Mouse (Mus musculus) fibroblast of lung, adult 2 months (primary cell): Measurements from ENCODE around the gene Stk38.

Experiments used
- DNase-seq: peaks from one replicate; pipeline ENCODE4 v3.0.0-alpha.2; 2011; ENCODE audit warnings: low read depth

The Stk38 gene

DNA sequence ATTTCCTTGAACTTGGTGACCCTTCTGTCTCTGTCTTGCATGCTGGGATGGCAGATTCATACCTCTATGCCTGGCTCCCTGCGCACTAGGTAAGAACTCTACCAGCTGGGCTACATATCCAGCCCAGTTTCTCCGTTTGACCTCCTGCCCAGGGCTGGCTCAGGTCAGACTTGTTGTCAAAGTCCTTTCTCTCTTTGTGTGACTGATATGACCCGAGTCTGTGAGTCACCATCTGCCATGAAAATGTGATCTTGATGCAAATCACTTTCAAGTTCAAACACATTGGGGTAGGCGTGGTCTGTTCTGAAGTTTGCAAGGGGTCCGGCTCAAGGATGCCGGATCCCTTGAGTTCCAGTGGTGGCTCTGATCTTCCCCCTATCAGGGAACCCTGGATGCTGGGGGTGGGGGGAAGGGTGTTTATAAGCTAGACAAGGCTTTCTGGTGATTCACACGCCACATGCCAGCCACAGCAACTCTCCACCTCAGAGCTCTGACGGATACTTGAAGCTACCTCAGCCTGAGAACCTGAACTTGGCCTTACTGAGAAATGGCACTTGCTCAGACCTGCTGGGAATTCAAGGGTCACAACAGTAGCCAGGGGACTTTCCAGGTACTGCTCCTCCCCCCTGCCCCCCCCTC is 82.7 kb downstream of the Stk38 start:
- DNase-seq: no peak

DNA sequence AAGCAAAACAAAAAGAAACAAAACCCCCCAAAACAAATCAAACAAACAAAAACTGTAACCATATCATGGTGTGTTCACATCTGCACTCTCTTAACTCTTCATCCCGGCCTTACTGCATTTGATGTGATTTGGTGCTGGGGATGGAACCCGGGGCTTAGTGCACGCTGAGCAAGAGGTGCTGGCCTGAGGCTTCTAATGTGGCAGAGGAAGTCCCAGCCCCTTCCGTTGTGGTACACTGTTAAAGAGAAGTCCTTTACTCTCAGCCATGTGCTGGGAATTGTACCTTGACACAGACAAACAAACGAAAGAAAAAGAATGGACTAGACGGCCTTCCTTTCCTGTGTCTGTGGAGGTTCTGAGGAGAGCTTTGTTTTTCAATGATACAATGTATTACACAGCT is 85.7 kb downstream of the Stk38 start:
- no peak for DNase-seq

DNA sequence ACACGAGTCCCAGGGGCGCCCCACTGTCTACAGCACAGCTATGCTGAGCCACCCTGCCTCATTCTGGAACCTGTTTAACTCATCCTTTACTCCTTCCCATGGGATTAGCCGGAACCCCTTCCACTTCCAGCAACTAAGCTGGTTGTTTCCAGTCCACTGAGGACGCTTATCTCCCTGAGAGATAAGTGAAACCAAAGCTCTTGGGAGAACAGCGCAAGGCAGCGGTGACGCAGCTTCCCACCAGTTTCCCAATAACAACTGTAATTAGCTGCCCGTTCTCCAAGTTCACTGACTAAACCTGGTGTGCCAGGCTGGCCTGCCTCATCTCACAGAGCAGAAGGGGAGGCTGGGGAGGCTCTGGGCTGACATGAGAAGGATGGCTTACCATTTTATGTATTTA is 86.7 kb downstream of the Stk38 start:
- DNase-seq: no peak
